Mouse (Mus musculus) activated CD4-positive, CD25-positive, alpha-beta regulatory T cell, adult 4 months (primary cell): ENCODE data around the gene Syce1. TPM values are rescaled to one million over a fixed set of nuclear protein-coding genes. Genes with fewer than 3 reads are reported as not detected.

Experiments
- ATAC-seq: one replicate; pipeline ENCODE4 v1.8.0; 2017
- polyA plus RNA-seq, 2 experiments: library from polyadenylated mRNA; unstranded; fragments of 100-300 nt; shearing (Covaris generic); gene quantifications; one replicate each; pipeline ENCODE4 v1.2.1; 2017

Gene Syce1
- polyA plus RNA-seq: under 1 TPM; 0.33 to 0.38 TPM

GRCm38 (mm10) chr7:140787406-140788052 is at the start of gene Syce1:
Gene Syce1 (minus strand): TSS chr7:140787852.
- no peak for ATAC-seq

GRCm38 (mm10) chr7:140836243-140837115 is 48.8 kb upstream of the Syce1 start:
- no peak for ATAC-seq

GRCm38 (mm10) chr7:140835758-140836087 is 48.1 kb upstream of the Syce1 start:
- no peak for ATAC-seq

GRCm38 (mm10) chr7:140834968-140835757 is 47.5 kb upstream of the Syce1 start, which contains the start of gene Urah:
Gene Urah (plus strand): TSS chr7:140835018.
- no peak for ATAC-seq

GRCm38 (mm10) chr7:140833341-140833740 is 45.7 kb upstream of the Syce1 start:
- no peak for ATAC-seq

GRCm38 (mm10) chr7:140831447-140831846 is 43.8 kb upstream of the Syce1 start:
- no peak for ATAC-seq

GRCm38 (mm10) chr7:140828171-140828881 is 40.7 kb upstream of the Syce1 start:
- no peak for ATAC-seq

- no peak for ATAC-seq
Measured at GRCm38 (mm10) chr7:140822731-140823130, 35.1 kb upstream of the Syce1 start.

GRCm38 (mm10) chr7:140821653-140822329 is 34.1 kb upstream of the Syce1 start, which contains the start of gene Zfp941:
Gene Zfp941 (minus strand): TSS chr7:140822178.
- ATAC-seq: no peak

- ATAC-seq: no peak
Measured at GRCm38 (mm10) chr7:140821305-140821652, 33.6 kb upstream of the Syce1 start.

- no peak for ATAC-seq
Measured at GRCm38 (mm10) chr7:140820173-140820572, 32.5 kb upstream of the Syce1 start.

GRCm38 (mm10) chr7:140812850-140813249 is 25.2 kb upstream of the Syce1 start:
- no peak for ATAC-seq

GRCm38 (mm10) chr7:140811714-140812113 is 24.1 kb upstream of the Syce1 start:
- ATAC-seq: no peak

GRCm38 (mm10) chr7:140810496-140810895 is 22.8 kb upstream of the Syce1 start:
- ATAC-seq: no peak

GRCm38 (mm10) chr7:140805704-140806103 is 18.1 kb upstream of the Syce1 start:
- ATAC-seq: no peak

- ATAC-seq: no peak
Measured at GRCm38 (mm10) chr7:140802629-140803028, 15.0 kb upstream of the Syce1 start.

GRCm38 (mm10) chr7:140798212-140798611 is 10.6 kb upstream of the Syce1 start:
- ATAC-seq: no peak

- ATAC-seq: no peak
Measured at GRCm38 (mm10) chr7:140797619-140798018, 10.0 kb upstream of the Syce1 start.

GRCm38 (mm10) chr7:140793541-140793940 is 5.9 kb upstream of the Syce1 start:
- ATAC-seq: no peak

GRCm38 (mm10) chr7:140788053-140788435 is 392 bp upstream of the Syce1 start:
- no peak for ATAC-seq

- no peak for ATAC-seq
Measured at GRCm38 (mm10) chr7:140780548-140780947, 7.1 kb downstream of the Syce1 start.
